Mouse (Mus musculus) midbrain, embryonic 16.5 days (tissue): ENCODE measurements at regions not wholly inside any gene's neighbourhood (a gene's known extent, or its start where the extent isn't known, plus 50 kb on each side); places are given as distances from the start of the nearest gene placed in this dataset.
A peak's percentile ranks its signal among the peaks of the same experiment; 100 is the strongest.

ENCODE experiments used
- ATAC-seq: fragments of 200-750 bp; cut with Nextera tagmentation; 2 replicates; pipeline ENCODE4 v1.8.0; 2017; ENCODE audit warnings: moderate TSS enrichment
- H3K27ac ChIP-seq: fragments of 300-500 bp; sonication (generic); 2 replicates; pipeline ENCODE4 v1.5.1; 2014; ENCODE audit warnings: mild to moderate bottlenecking, low read length, mixed read lengths
- H3K27me3 ChIP-seq: fragments of 300-500 bp; sonication (generic); 2 replicates; pipeline ENCODE4 v1.6.1; 2014; ENCODE audit warnings: low read depth, low read length, mixed read lengths; ENCODE audit not compliant: control insufficient read depth, insufficient read depth
- H3K36me3 ChIP-seq: fragments of 300-500 bp; sonication (generic); 2 replicates; pipeline ENCODE4 v1.6.1; 2014; ENCODE audit warnings: mild to moderate bottlenecking, low read length, moderate library complexity, mixed read lengths; ENCODE audit not compliant: control insufficient read depth, insufficient read depth
- H3K4me1 ChIP-seq: fragments of 300-500 bp; sonication (generic); 2 replicates; pipeline ENCODE4 v1.6.1; 2014; ENCODE audit warnings: mild to moderate bottlenecking, low read length, mixed read lengths; ENCODE audit not compliant: control insufficient read depth, insufficient read depth
- H3K4me2 ChIP-seq: fragments of 300-500 bp; sonication (generic); 2 replicates; pipeline ENCODE4 v1.6.1; 2014; ENCODE audit warnings: mild to moderate bottlenecking, low read length, mixed read lengths
- H3K4me3 ChIP-seq: fragments of 300-500 bp; sonication (generic); 2 replicates; pipeline ENCODE4 v1.5.1; 2014; ENCODE audit warnings: low read depth, mild to moderate bottlenecking, low read length, moderate library complexity, mixed read lengths
- H3K9ac ChIP-seq: fragments of 300-500 bp; sonication (generic); 2 replicates; pipeline ENCODE4 v1.6.1; 2014; ENCODE audit warnings: low read depth, low read length, mixed read lengths
- H3K9me3 ChIP-seq: fragments of 300-500 bp; sonication (generic); replicated peaks from 2 replicates; pipeline ENCODE4 v1.6.1; 2014; ENCODE audit warnings: mild to moderate bottlenecking, low read length, mixed read lengths; ENCODE audit not compliant: control insufficient read depth, poor library complexity, severe bottlenecking
- WGBS: fragments of 180-500 bp; shearing (Covaris S2); extraction: QIAGEN DNeasy Blood & Tissue Kit; methylation state at CpG from one replicate; pipeline ENCODE4 v1.1.7; 2014; 5-methylcytosine and 5-hydroxymethylcytosine counted together

DNA sequence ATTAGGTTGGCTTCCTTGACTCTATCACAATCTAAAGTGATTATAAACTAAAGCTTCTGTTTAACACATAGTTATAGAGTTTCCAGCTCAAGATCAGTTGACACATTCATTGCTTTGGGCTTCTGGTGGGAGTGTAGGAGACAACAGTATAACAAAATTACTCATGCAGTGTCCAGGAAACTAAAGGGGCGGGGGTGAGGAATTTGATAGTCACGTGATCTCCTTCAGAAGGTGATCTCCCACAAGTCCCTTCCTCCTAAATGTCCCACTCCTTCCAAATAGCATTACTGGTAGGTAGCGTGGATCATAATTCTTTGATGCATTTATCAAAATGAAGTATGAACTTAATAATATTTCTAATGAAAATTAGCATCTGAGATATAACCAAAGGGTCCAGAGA lies 309.3 kb upstream of the Gm765 start:
- WGBS, result 87% methylated on average over 3 of the region's 3 CpGs
- Histone ChIP-seq H3K27me3 (no peaks in the 10 kb centered on the region), H3K4me3 (no peak overlapping the region), H3K9me3 (no peaks in the 10 kb centered on the region), H3K36me3 (no peaks in the 10 kb centered on the region), H3K27ac (no peak overlapping the region), H3K9ac (no peak overlapping the region), H3K4me2 (no peak overlapping the region), H3K4me1 (no peaks in the 10 kb centered on the region)
- no peak for ATAC-seq

DNA sequence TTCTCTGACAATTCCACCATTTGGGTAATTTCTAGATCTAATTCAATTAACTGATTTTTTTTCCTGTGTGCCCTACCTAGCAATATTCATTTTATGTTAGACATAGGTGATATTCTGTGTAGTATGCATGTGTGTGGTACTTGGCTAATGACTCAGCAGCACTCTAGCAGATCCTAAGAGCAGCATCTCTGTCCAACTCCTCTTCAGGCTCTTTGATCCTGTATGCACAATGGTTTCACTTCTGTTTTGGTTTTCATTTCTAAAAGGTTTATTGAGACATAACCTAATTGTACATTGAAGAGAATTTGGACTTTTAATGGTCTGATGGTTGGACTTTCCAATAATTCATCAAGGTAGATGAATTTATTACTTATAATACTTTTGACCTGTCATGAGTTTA lies 308.8 kb upstream of the Gm765 start:
- no peaks in the 10 kb centered on the region for H3K9me3 ChIP-seq
- no peaks in the 10 kb centered on the region for H3K36me3 ChIP-seq
- H3K27ac ChIP-seq, result no peak overlapping the region
- H3K9ac ChIP-seq, result no peak overlapping the region
- no peak overlapping the region for H3K4me3 ChIP-seq
- no peak for ATAC-seq
- H3K27me3 ChIP-seq, result no peaks in the 10 kb centered on the region
- no peak overlapping the region for H3K4me2 ChIP-seq
- H3K4me1 ChIP-seq, result no peaks in the 10 kb centered on the region

DNA sequence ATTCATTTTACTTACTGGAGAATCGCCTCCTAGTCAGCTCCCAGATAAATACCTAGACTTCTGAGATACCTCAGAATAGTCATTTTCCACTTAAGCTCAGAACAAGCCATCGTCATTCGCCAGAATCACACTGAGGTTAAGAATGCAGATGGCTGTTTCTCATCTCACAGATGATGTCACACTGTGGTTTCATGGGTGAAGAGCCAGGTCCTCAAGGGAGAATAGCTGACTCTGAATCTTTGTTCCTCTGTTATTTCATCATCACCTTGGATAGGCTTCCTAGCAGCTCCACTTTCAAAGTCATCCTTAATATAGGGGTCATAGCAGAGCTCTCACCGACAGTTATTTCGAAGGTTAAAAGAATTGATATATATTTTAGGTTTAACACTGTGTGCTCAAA lies 297.8 kb upstream of the Gm765 start:
- H3K4me3 ChIP-seq, result no peak overlapping the region
- no peaks in the 10 kb centered on the region for H3K4me1 ChIP-seq
- no peak overlapping the region for H3K4me2 ChIP-seq
- no peak overlapping the region for H3K27ac ChIP-seq
- no peaks in the 10 kb centered on the region for H3K36me3 ChIP-seq
- H3K9ac ChIP-seq, result no peak overlapping the region
- ATAC-seq, result no peak
- 93% methylated on average over 5 of the region's 5 CpGs for WGBS
- H3K9me3 ChIP-seq, result no peaks in the 10 kb centered on the region
- H3K27me3 ChIP-seq, result no peaks in the 10 kb centered on the region

DNA sequence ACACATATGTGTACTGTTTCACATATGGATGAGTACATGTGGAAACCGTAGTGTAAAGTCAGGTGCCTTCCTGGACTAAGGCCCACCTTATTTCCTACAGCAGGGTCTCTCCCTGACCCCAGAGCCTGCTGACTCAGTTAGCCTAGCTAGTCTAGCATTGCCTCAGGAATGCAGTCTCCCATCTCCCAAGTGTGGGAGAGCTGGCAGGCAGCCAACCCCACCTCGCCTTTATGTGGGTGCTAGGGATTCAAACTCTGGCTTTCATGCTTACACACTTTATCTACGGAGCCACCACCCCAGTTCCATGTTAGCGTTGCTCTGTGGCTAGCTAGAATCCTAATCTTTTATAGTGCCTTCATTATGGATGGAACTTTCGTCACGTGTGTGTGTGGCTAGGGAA lies 293.3 kb upstream of the Gm765 start:
- 92% methylated on average over 6 of the region's 6 CpGs for WGBS
- no peak overlapping the region for H3K4me3 ChIP-seq
- H3K27ac ChIP-seq, result no peak overlapping the region
- no peaks in the 10 kb centered on the region for H3K27me3 ChIP-seq
- H3K4me2 ChIP-seq, result no peak overlapping the region
- H3K9me3 ChIP-seq, result no peaks in the 10 kb centered on the region
- no peak for ATAC-seq
- peaks cover 3% of the 10 kb centered on the region; the same call in 1 of the 2 replicates for H3K4me1 ChIP-seq
- H3K36me3 ChIP-seq, result no peaks in the 10 kb centered on the region
- no peak overlapping the region for H3K9ac ChIP-seq

DNA sequence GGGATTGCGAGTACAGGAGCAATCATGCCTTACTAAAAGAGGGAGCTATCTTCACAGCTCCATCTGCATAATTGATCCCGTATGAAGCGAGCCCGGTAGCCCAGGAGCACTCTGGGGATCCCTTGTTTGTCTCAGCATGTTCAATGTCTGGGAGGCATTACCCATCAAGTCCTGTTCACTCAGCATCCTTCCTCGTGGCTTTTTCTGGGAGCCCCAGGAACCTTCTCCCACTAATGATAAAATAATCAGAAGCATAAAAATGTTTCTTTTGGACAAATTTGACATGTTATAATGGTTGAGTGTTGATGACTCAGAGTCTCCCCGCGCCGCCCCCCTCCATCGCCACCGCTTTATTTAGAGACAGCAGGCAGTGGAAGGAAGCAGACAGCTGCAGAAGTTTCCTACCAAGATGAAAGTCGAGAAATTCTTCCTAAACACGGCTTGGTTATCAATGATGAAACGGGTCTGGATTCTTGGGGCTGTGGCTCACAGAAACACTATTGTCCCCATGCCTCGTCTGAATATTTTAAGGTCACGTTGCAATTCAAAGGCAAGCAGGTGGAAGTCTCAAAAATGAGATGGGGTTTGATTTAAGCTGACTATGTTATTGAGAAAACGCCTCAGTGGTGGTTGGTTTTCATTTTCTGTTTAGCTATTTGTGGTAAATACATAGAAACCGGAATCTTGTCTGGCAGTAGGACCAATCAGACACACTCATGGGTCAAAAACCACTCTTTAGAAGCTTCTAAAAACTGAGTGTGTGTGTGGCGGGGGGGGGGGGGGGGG lies 289.9 kb upstream of the Gm765 start:
- H3K36me3 ChIP-seq, result no peaks in the 10 kb centered on the region
- no peaks in the 10 kb centered on the region for H3K9me3 ChIP-seq
- peak; percentile 48 for ATAC-seq
- H3K4me1 ChIP-seq, result peaks cover 3% of the 10 kb centered on the region; the same call in 1 of the 2 replicates
- no peak overlapping the region for H3K9ac ChIP-seq
- no peak overlapping the region for H3K27ac ChIP-seq
- H3K27me3 ChIP-seq, result no peaks in the 10 kb centered on the region
- WGBS, result 35% methylated on average over 18 of the region's 18 CpGs
- H3K4me3 ChIP-seq, result peak overlapping the region; percentile 13
- peak overlapping the region; percentile 51 for H3K4me2 ChIP-seq

DNA sequence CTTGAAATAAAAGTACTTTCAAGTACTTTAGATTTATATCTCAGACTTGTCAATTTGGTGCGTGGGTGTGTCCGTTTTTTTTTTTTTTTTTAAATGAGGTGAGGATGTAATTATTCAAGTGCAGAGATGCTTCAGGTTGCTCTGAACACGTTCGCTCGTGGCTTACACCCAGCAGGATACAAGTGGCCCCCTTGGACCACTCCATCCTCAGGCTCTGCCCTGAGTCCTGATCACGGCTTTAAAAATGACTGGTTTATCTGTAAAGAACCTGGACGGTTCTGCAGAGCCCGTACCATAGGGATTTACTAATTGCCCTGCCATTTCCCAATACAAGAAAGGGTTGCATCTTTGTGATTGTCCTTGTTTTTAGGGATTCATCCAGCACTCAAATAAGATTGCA lies 288.7 kb upstream of the Gm765 start:
- H3K4me2 ChIP-seq, result no peak overlapping the region
- H3K9ac ChIP-seq, result no peak overlapping the region
- H3K27me3 ChIP-seq, result no peaks in the 10 kb centered on the region
- H3K4me3 ChIP-seq, result no peak overlapping the region
- peaks cover 3% of the 10 kb centered on the region; the same call in 1 of the 2 replicates for H3K4me1 ChIP-seq
- no peaks in the 10 kb centered on the region for H3K9me3 ChIP-seq
- H3K27ac ChIP-seq, result no peak overlapping the region
- no peaks in the 10 kb centered on the region for H3K36me3 ChIP-seq
- ATAC-seq, result no peak
- WGBS, result 73% methylated on average over 8 of the region's 8 CpGs

DNA sequence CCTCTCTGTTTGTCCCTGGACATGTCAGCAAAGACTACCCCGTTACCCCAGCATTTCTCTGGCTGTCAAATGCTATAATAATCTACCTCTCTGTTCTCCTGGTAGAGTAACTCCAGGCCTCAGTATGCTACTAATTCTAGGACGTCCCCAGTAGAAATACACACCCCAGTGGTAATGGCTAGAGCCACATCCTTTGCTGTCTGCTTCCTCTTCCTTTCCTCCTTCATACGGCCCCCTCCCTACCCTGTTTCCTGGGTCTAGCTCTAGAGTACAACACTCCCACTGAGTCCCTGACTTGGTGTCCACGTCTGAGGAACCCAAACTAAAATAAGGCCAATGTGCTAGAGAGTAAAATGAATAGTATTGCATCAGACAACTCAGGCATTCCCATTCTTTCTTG lies 287.1 kb upstream of the Gm765 start:
- H3K4me2 ChIP-seq, result no peak overlapping the region
- WGBS, result 73% methylated on average over 4 of the region's 4 CpGs

DNA sequence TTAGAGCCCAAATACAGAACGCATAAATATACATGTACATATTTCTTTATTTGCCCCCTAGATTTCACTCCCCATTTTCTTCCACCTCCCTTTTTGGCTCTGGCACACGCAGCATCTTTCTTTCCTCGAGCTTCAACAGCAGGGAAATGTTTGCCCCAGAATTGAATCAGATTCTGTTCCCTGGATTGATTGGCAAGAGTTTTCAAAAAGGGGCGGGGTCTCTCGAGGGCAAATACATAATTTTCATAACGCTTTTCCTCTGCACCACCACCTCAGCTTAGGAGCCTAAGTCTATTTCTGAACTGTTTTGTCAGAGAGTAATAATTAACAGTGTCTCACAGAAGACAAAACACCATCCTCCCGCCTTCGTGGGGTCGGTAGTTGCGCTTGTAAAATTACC lies 283.9 kb upstream of the Gm765 start:
- H3K4me3 ChIP-seq, result no peak overlapping the region
- no peak overlapping the region for H3K9ac ChIP-seq
- no peaks in the 10 kb centered on the region for H3K36me3 ChIP-seq
- no peak overlapping the region for H3K4me2 ChIP-seq
- 72% methylated on average over 10 of the region's 10 CpGs for WGBS
- H3K27me3 ChIP-seq, result no peaks in the 10 kb centered on the region
- no peaks in the 10 kb centered on the region for H3K9me3 ChIP-seq
- no peak overlapping the region for H3K27ac ChIP-seq
- ATAC-seq, result no peak
- peaks cover 3% of the 10 kb centered on the region for H3K4me1 ChIP-seq

More for the DNA sequence above, 287.1 kb upstream of the Gm765 start:
- Histone ChIP-seq H3K27me3 (no peaks in the 10 kb centered on the region), H3K4me3 (no peak overlapping the region), H3K4me1 (peaks cover 6% of the 10 kb centered on the region), H3K9me3 (no peaks in the 10 kb centered on the region), H3K36me3 (no peaks in the 10 kb centered on the region), H3K9ac (no peak overlapping the region), H3K27ac (no peak overlapping the region)
- ATAC-seq, result no peak

DNA sequence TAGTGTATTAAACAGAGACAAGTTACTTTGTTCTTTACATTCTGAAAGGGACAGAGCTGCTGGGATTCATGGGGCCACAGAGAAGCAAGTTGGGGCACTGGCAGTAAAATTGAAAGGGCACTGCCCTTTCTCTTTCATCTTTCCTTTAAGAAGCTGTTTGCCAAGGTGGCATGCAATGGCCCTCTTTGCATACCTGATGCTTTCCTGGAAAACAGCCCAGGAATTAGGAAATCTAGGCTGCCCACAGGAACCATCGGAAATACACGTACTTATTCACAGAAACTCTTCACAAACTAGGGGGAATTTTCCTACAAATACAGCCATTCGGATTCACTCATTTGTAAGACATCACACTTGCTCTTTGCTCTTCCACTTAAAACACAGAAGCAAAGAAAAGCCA lies 278.3 kb upstream of the Gm765 start:
- H3K4me2 ChIP-seq, result no peak overlapping the region
- H3K9ac ChIP-seq, result no peak overlapping the region
- H3K27ac ChIP-seq, result no peak overlapping the region
- no peaks in the 10 kb centered on the region for H3K27me3 ChIP-seq
- H3K36me3 ChIP-seq, result no peaks in the 10 kb centered on the region
- peaks cover 3% of the 10 kb centered on the region for H3K4me1 ChIP-seq
- WGBS, result 82% methylated on average over 3 of the region's 3 CpGs
- no peaks in the 10 kb centered on the region for H3K9me3 ChIP-seq
- ATAC-seq, result no peak
- no peak overlapping the region for H3K4me3 ChIP-seq
